Mouse (Mus musculus): Measurements from ENCODE around the gene Hist1h4d. TPM values are rescaled to one million over a fixed set of nuclear protein-coding genes. Genes with fewer than 3 reads are reported as not detected.
"Not testable (repeated sequence)": the region's sequence is repeated elsewhere in the genome, so short reads cannot be mapped to it uniquely, and the experiment has no call there.

The Hist1h4d gene
- polyA plus RNA-seq, 2 experiments = 8.6 to 152 TPM

- under 1% methylated on average over 18 of the region's 18 CpGs for WGBS (ENCODE audit: insufficient replicate concordance)
Observed at GRCm38 (mm10) chr13:23571022-23571503, 10.3 kb upstream of the Hist1h4d start, which contains the start of the genes Hist1h2ae and Hist1h2bg. TSS of gene Hist1h2ae (minus strand) at chr13:23571220. TSS of gene Hist1h2bg (plus strand) at chr13:23571396.

GRCm38 (mm10) chr13:23571504-23572217 lies 9.7 kb upstream of the Hist1h4d start:
- ATAC-seq (ENCODE audit: insufficient read depth) (peak; percentile 2), DNase-seq (ENCODE audit: low read depth in 3 of 3, low spot score in 3 of 3) (peak in 1 of 3 experiments; percentile 62)
- not testable (repeated sequence) for H3K9me3 ChIP-seq (ENCODE audit: control insufficient read depth, low read length); H3K36me3 ChIP-seq (replicated peaks; ENCODE audit: control insufficient read depth, insufficient read depth, low read depth); H3K27me3 ChIP-seq (ENCODE audit: control insufficient read depth, insufficient read depth, low read length)
- H3K4me1 ChIP-seq (replicated peaks; ENCODE audit: control insufficient read depth in 2 of 2, insufficient read depth in 2 of 2, low read length in 1 of 2) = peaks cover 10 to 16% of the 10 kb centered on the region in 2 experiments
- peak overlapping the region; percentile 98 for H3K27ac ChIP-seq
- peak overlapping the region; percentile 79 for H3K4me2 ChIP-seq (ENCODE audit: low read depth)
- WGBS (ENCODE audit: insufficient replicate concordance) = 0% methylated on average over 9 of the region's 34 CpGs
- peak; percentile 56 for TF ChIP-seq EP300 (IDR thresholded peaks at IDR 0.05; ENCODE audit: low read depth)
- H3K9ac ChIP-seq (replicated peaks) = peak overlapping the region; percentile 99
- H3K4me3 ChIP-seq (ENCODE audit: insufficient read depth in 1 of 2, low read depth in 2 of 2, low read length in 2 of 2) = peak overlapping the region; percentile 65 to 81

More at GRCm38 (mm10) chr13:23571022-23571503, 10.3 kb upstream of the Hist1h4d start, which contains the start of the genes Hist1h2ae and Hist1h2bg:
- H3K27me3 ChIP-seq (ENCODE audit: control insufficient read depth, insufficient read depth, low read length) = no peaks in the 10 kb centered on the region
- peak within 1 kb of the TSS; percentile 65 to 81 for H3K4me3 ChIP-seq (ENCODE audit: insufficient read depth in 1 of 2, low read depth in 2 of 2, low read length in 2 of 2)
- H3K4me2 ChIP-seq (ENCODE audit: low read depth) = peak within 1 kb of the TSS; percentile 79
- H3K9me3 ChIP-seq (ENCODE audit: control insufficient read depth, low read length) = no peaks in the 10 kb centered on the region
- ATAC-seq (ENCODE audit: insufficient read depth) = peak; percentile 76
- H3K36me3 ChIP-seq (replicated peaks; ENCODE audit: control insufficient read depth, insufficient read depth, low read depth) = no peaks in the 10 kb centered on the region
- DNase-seq (ENCODE audit: low read depth in 3 of 3, low spot score in 3 of 3) = peak; percentile 94 to 97 (median 94)
- peak within 1 kb of the TSS; percentile 99 for H3K9ac ChIP-seq (replicated peaks)
- H3K4me1 ChIP-seq (replicated peaks; ENCODE audit: control insufficient read depth in 2 of 2, insufficient read depth in 2 of 2, low read length in 1 of 2) = peaks cover 9 to 16% of the 10 kb centered on the region in 2 experiments
- H3K27ac ChIP-seq = peak within 1 kb of the TSS; percentile 98
- peak; percentile 50; the same call in 1 of the 2 replicates for TF ChIP-seq EP300 (IDR thresholded peaks at IDR 0.05; ENCODE audit: low read depth)
- TF ChIP-seq CTCF (IDR thresholded peaks at IDR 0.05; ENCODE audit: low read depth) = no peak

- no peaks in the 10 kb centered on the region for H3K36me3 ChIP-seq (replicated peaks; ENCODE audit: control insufficient read depth, insufficient read depth, low read depth)
- TF ChIP-seq EP300 (IDR thresholded peaks at IDR 0.05; ENCODE audit: low read depth) (no peak), CTCF (IDR thresholded peaks at IDR 0.05; ENCODE audit: low read depth) (no peak)
- H3K9ac ChIP-seq (replicated peaks) = peak overlapping the region; percentile 99
- H3K4me3 ChIP-seq (ENCODE audit: insufficient read depth in 1 of 2, low read depth in 2 of 2, low read length in 2 of 2) = peak overlapping the region; percentile 65 to 81; a peak in 3 of 4 replicates
- H3K9me3 ChIP-seq (ENCODE audit: control insufficient read depth, low read length) = no peaks in the 10 kb centered on the region
- DNase-seq (ENCODE audit: low read depth in 3 of 3, low spot score in 3 of 3) (peak in 1 of 3 experiments; percentile 66), ATAC-seq (ENCODE audit: insufficient read depth) (no peak)
- WGBS (ENCODE audit: insufficient replicate concordance) = 25% methylated on average over 2 of the region's 2 CpGs
- peak overlapping the region; percentile 79 for H3K4me2 ChIP-seq (ENCODE audit: low read depth)
- no peaks in the 10 kb centered on the region for H3K27me3 ChIP-seq (ENCODE audit: control insufficient read depth, insufficient read depth, low read length)
- peak overlapping the region; percentile 98 for H3K27ac ChIP-seq
- H3K4me1 ChIP-seq (replicated peaks; ENCODE audit: control insufficient read depth in 2 of 2, insufficient read depth in 2 of 2, low read length in 1 of 2) = peaks cover 16 to 20% of the 10 kb centered on the region in 2 experiments
Observed at GRCm38 (mm10) chr13:23572218-23573033, 9.0 kb upstream of the Hist1h4d start.

- H3K9ac ChIP-seq (replicated peaks) = peak overlapping the region; percentile 99
- H3K4me1 ChIP-seq (replicated peaks; ENCODE audit: control insufficient read depth in 2 of 2, insufficient read depth in 2 of 2, low read length in 1 of 2) = peaks cover 16 to 19% of the 10 kb centered on the region in 2 experiments
- peak overlapping the region; percentile 98 for H3K27ac ChIP-seq
- not testable (repeated sequence) for H3K9me3 ChIP-seq (ENCODE audit: control insufficient read depth, low read length); DNase-seq (ENCODE audit: low read depth in 3 of 3, low spot score in 3 of 3); H3K27me3 ChIP-seq (ENCODE audit: control insufficient read depth, insufficient read depth, low read length); H3K36me3 ChIP-seq (replicated peaks; ENCODE audit: control insufficient read depth, insufficient read depth, low read depth); ATAC-seq (ENCODE audit: insufficient read depth)
- peak overlapping the region; percentile 65 to 81 for H3K4me3 ChIP-seq (ENCODE audit: insufficient read depth in 1 of 2, low read depth in 2 of 2, low read length in 2 of 2)
- H3K4me2 ChIP-seq (ENCODE audit: low read depth) = peak overlapping the region; percentile 79
- WGBS (ENCODE audit: insufficient replicate concordance) = 4% methylated on average over 18 of the region's 20 CpGs
Observed at GRCm38 (mm10) chr13:23573034-23573897, 8.1 kb upstream of the Hist1h4d start.

All from liver, embryonic 14.5 days (tissue).